Mouse (Mus musculus) kidney, embryonic 16.5 days (tissue): ENCODE results near the gene Olfr1442. TPM values are rescaled to one million over a fixed set of nuclear protein-coding genes. Genes with fewer than 3 reads are reported as not detected.
A peak's percentile ranks its signal among the peaks of the same experiment; 100 is the strongest.
"Not testable (repeated sequence)": the region's sequence is repeated elsewhere in the genome, so short reads cannot be mapped to it uniquely, and the experiment has no call there.

Source experiments
- ATAC-seq: fragments of 200-750 bp; cut with Nextera tagmentation; 2 replicates; pipeline ENCODE4 v1.8.0; 2017; ENCODE audit warnings: moderate TSS enrichment; ENCODE audit not compliant: low FRiP score, low TSS enrichment
- H3K27ac ChIP-seq: fragments of 300-500 bp; sonication (generic); 2 replicates; pipeline ENCODE4 v1.5.1; 2014; ENCODE audit warnings: low read length
- H3K27me3 ChIP-seq: fragments of 300-500 bp; sonication (generic); 2 replicates; pipeline ENCODE4 v1.6.1; 2014; ENCODE audit warnings: low read length, control low read depth, mixed read lengths; ENCODE audit not compliant: insufficient read depth
- H3K36me3 ChIP-seq: fragments of 300-500 bp; sonication (generic); 2 replicates; pipeline ENCODE4 v1.6.1; 2014; ENCODE audit warnings: low read length, control low read depth, mixed read lengths; ENCODE audit not compliant: insufficient read depth
- H3K4me1 ChIP-seq: fragments of 300-500 bp; sonication (generic); 2 replicates; pipeline ENCODE4 v1.6.1; 2014; ENCODE audit warnings: low read length, control low read depth, mixed read lengths; ENCODE audit not compliant: insufficient read depth
- H3K4me2 ChIP-seq: fragments of 300-500 bp; sonication (generic); replicated peaks from 2 replicates; pipeline ENCODE4 v1.6.1; 2014; ENCODE audit warnings: low read depth, low read length
- H3K4me3 ChIP-seq: fragments of 300-500 bp; sonication (generic); 2 replicates; pipeline ENCODE4 v1.5.1; 2014; ENCODE audit warnings: mild to moderate bottlenecking, low read length
- H3K9ac ChIP-seq: fragments of 300-500 bp; sonication (generic); replicated peaks from 2 replicates; pipeline ENCODE4 v1.6.1; 2014; ENCODE audit warnings: low read length
- H3K9me3 ChIP-seq: fragments of 300-500 bp; sonication (generic); 2 replicates; pipeline ENCODE4 v1.6.1; 2016; ENCODE audit warnings: low read length, control low read depth
- WGBS: fragments of 180-500 bp; shearing (Covaris S2); extraction: QIAGEN DNeasy Blood & Tissue Kit; methylation state at CpG from one replicate; pipeline ENCODE4 v1.1.7; 2014; 5-methylcytosine and 5-hydroxymethylcytosine counted together
- polyA plus RNA-seq: library from polyadenylated mRNA; unstranded; fragments of >200 nt; fragmentation: Nextera tagmentation; extraction: Ambion mirVana; gene quantifications from 2 replicates; pipeline ENCODE4 v1.2.1, GENCODE M21; 2015

The Olfr1442 gene
- 0.10 and 0.20 TPM in 2 replicates for polyA plus RNA-seq

DNA sequence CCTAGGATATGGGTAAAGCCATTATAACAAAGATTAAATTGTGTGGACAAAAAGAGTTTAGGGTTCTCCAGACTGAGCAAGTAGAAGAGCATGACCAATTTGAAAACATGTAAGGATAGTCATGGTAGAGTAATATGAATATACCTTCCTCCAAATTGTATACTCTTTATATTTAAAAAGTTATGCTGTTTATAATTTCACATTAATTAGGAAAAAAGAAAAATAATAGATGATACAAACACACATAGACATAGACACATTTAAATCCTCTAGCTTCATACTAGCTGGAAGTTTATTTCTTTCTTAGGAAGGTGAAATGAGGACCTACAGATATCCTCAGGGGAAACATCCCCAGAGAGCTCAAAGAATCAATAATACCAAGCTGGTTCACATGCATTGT is at the start of gene Olfr1442:
Olfr1442 (plus strand) TSS at position 301 of the 400 bp plus-strand sequence.
- Histone ChIP-seq H3K4me3 (no peak within 1 kb of the TSS), H3K9ac (no peak within 1 kb of the TSS), H3K4me1 (no peaks in the 10 kb centered on the region), H3K4me2 (no peak within 1 kb of the TSS), H3K27ac (no peak within 1 kb of the TSS), H3K36me3 (no peaks in the 10 kb centered on the region), H3K27me3 (no peaks in the 10 kb centered on the region), H3K9me3 (no peaks in the 10 kb centered on the region)
- ATAC-seq, result no peak

GRCm38 (mm10) chr19:12633176-12633575 is 37.1 kb upstream of the Olfr1442 start, which contains the start of gene Glyat:
Glyat (plus strand) TSS chr19:12633308.
- Histone ChIP-seq H3K27ac (no peak within 1 kb of the TSS), H3K4me2 (0 out of 2 replicates have a peak within 1 kb of the TSS, but pooled peaks have one; percentile 12)
- ATAC-seq, result no peak

GRCm38 (mm10) chr19:12634259-12634658 is 36.0 kb upstream of the Olfr1442 start:
- Histone ChIP-seq H3K36me3 (no peaks in the 10 kb centered on the region), H3K4me2 (no peak overlapping the region), H3K4me1 (no peaks in the 10 kb centered on the region), H3K27me3 (no peaks in the 10 kb centered on the region), H3K27ac (no peak overlapping the region), H3K4me3 (no peak overlapping the region), H3K9me3 (no peaks in the 10 kb centered on the region), H3K9ac (no peak overlapping the region)
- 77% methylated on average over 3 of the region's 3 CpGs for WGBS
- no peak for ATAC-seq

More at GRCm38 (mm10) chr19:12633176-12633575, 37.1 kb upstream of the Olfr1442 start, which contains the start of gene Glyat:
- Histone ChIP-seq H3K4me1 (no peaks in the 10 kb centered on the region), H3K9ac (no peak within 1 kb of the TSS), H3K27me3 (no peaks in the 10 kb centered on the region), H3K36me3 (no peaks in the 10 kb centered on the region), H3K9me3 (no peaks in the 10 kb centered on the region), H3K4me3 (peak within 1 kb of the TSS; percentile 5; the same call in 1 of the 2 replicates)
- WGBS, result 71% methylated on average over 4 of the region's 4 CpGs

DNA sequence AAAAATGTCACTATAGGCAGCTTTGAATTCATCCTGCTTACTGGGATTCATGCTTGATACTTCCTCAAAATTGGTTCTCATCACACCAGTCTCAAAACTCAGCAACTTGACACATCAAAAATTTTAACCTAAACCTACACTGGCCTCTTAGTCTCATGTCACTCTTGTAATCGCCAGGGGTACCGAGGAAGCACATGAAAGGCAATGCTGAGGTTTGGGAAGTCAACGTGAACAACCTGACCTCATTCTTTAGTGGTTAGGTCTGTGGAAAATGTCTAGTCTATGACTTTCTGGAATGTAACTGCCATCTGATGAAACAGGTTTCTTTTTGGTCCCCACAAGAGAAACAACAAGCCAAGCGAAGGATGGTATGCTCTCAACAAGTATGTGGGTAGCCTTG is 35.3 kb upstream of the Olfr1442 start:
- H3K27ac ChIP-seq, result no peak overlapping the region
- whole genome bisulfite sequencing, result 91% methylated on average over 4 of the region's 4 CpGs
- H3K9ac ChIP-seq, result no peak overlapping the region
- no peak overlapping the region for H3K4me3 ChIP-seq
- no peaks in the 10 kb centered on the region for H3K4me1 ChIP-seq
- no peaks in the 10 kb centered on the region for H3K9me3 ChIP-seq
- ATAC-seq, result no peak
- no peak overlapping the region; the same call in 1 of the 2 replicates for H3K4me2 ChIP-seq
- H3K27me3 ChIP-seq, result no peaks in the 10 kb centered on the region
- no peaks in the 10 kb centered on the region for H3K36me3 ChIP-seq

DNA sequence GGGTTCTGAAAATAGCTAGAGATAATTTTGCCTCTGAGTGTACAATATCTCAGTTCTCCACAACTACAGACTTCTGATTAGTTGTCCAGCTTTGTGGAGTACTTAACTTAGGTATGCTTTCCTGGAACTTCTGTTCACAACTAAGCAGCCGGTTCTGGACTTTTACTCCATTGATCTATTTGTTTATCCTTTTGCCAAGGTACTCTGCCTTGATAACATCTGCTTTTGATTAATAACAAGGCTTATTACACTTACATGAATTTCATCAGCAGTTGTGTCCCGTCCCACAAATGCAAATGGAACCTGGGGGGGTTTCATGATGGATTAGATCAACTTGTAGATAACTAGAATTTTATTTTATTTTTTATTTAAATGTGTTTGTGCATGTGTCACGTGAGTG is 33.4 kb upstream of the Olfr1442 start:
- Histone ChIP-seq H3K9ac (no peak overlapping the region), H3K27ac (no peak overlapping the region), H3K4me1 (no peaks in the 10 kb centered on the region), H3K27me3 (no peaks in the 10 kb centered on the region), H3K4me2 (no peak overlapping the region), H3K36me3 (no peaks in the 10 kb centered on the region), H3K9me3 (no peaks in the 10 kb centered on the region), H3K4me3 (no peak overlapping the region)
- no peak for ATAC-seq
- 77% methylated on average over 3 of the region's 3 CpGs for WGBS

- no peak for ATAC-seq
- H3K27ac ChIP-seq, result no peak overlapping the region
- no peaks in the 10 kb centered on the region for H3K9me3 ChIP-seq
- no peak overlapping the region for H3K4me3 ChIP-seq
- no peaks in the 10 kb centered on the region for H3K27me3 ChIP-seq
- no peaks in the 10 kb centered on the region for H3K4me1 ChIP-seq
- 75% methylated on average over 1 of the region's 1 CpGs for WGBS
- H3K36me3 ChIP-seq, result no peaks in the 10 kb centered on the region
- no peak overlapping the region for H3K4me2 ChIP-seq
- no peak overlapping the region for H3K9ac ChIP-seq
Measured at GRCm38 (mm10) chr19:12638049-12638448, 32.2 kb upstream of the Olfr1442 start.

DNA sequence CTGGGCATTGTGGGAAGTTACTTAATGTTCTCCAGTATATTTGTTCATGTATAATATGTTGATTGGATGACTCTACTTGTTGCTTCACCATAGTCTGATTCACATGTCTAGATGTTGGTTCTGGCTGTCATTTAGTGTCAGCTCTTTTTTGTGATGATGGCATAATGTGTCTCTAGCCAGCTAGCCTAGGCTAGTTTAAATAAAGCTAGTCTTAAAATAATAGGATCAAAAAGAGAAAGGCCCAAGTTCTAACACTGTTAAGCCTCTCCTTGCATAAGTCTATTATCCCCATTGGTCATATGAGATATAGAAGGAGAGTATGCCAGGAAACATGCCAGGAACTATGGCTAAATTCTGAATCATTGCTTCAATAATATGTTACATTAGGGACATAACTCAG is 20.7 kb upstream of the Olfr1442 start:
- no peak for ATAC-seq
- Histone ChIP-seq H3K9ac (no peak overlapping the region), H3K9me3 (no peaks in the 10 kb centered on the region), H3K27me3 (no peaks in the 10 kb centered on the region), H3K4me3 (no peak overlapping the region), H3K4me1 (no peaks in the 10 kb centered on the region), H3K4me2 (no peak overlapping the region), H3K36me3 (no peaks in the 10 kb centered on the region), H3K27ac (no peak overlapping the region)

DNA sequence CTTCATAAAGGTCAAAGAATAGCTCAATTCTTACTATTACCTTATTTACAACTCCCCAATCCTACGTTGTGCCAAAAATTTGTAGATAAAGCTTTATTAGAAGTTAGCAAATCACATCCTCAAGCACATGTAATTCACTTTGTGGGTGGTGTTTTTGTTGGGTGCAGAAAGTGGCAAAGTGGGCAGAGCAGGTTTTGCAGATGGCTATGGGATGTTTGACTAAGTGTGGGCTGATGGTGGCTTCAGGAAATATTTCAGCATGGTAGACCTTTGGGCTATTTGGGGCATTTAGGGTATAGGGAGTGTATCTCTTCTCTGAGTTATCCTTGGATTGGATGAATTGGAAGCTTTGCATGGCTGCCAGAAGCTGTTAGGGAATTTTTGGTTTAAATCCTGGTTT is 4.1 kb upstream of the Olfr1442 start:
- no peak for ATAC-seq
- no peak overlapping the region for H3K9ac ChIP-seq
- no peaks in the 10 kb centered on the region for H3K4me1 ChIP-seq
- H3K4me3 ChIP-seq, result no peak overlapping the region
- H3K4me2 ChIP-seq, result no peak overlapping the region
- no peaks in the 10 kb centered on the region for H3K27me3 ChIP-seq
- H3K9me3 ChIP-seq, result peaks cover 5% of the 10 kb centered on the region; the same call in 1 of the 2 replicates
- H3K36me3 ChIP-seq, result no peaks in the 10 kb centered on the region
- no peak overlapping the region for H3K27ac ChIP-seq
- WGBS, result 78% methylated on average over 1 of the region's 1 CpGs

GRCm38 (mm10) chr19:12668601-12669000 is 1.6 kb upstream of the Olfr1442 start:
- H3K27me3 ChIP-seq, H3K4me1 ChIP-seq, H3K4me3 ChIP-seq, ATAC-seq, H3K36me3 ChIP-seq, H3K9ac ChIP-seq, H3K27ac ChIP-seq, H3K4me2 ChIP-seq, H3K9me3 ChIP-seq: not testable (repeated sequence)
- 90% methylated on average over 3 of the region's 3 CpGs for WGBS

DNA sequence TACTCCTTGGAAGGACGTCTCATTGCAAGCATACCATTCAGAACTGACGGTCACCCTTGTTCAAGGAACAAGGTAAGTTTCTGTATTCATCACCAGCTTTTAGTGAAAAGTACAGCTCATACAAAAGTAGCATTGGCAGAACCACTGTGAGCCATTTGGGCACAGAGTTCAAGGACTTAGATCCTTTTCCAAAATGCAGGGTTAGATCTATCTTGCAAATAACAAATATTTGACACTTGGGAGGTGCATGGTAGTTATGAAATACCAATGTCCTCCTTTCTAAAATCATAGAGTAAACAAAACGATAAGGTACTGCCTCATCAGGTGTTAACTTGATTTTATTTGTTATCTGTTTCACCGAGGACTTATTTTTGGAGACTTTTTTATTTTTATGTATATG is 812 bp downstream of the Olfr1442 start:
- Histone ChIP-seq H3K4me1 (no peaks in the 10 kb centered on the region), H3K9me3 (no peaks in the 10 kb centered on the region), H3K27me3 (no peaks in the 10 kb centered on the region), H3K9ac (no peak overlapping the region), H3K27ac (no peak overlapping the region), H3K36me3 (no peaks in the 10 kb centered on the region), H3K4me3 (no peak overlapping the region), H3K4me2 (no peak overlapping the region)
- ATAC-seq, result no peak
- WGBS, result 83% methylated on average over 4 of the region's 4 CpGs
